8 mouse cellular contexts compared by ENCODE assay signal in genomic region chrX:134059764-134060163, GRCm38 (mm10). TPM values are rescaled to one million over a fixed set of nuclear protein-coding genes. Genes with fewer than 3 reads are reported as not detected.
DNase-seq lines count a peak whose midpoint lies in the region; ATAC-seq and TF ChIP-seq lines count a peak whose summit lies in the region.

No protein-coding gene starts in this region.

- no peaks in the 10 kb centered on the region for H3K79me2 ChIP-seq in liver, adult 2 months (ENCODE audit: control insufficient read depth, insufficient read depth, low read length)

- no peak overlapping the region; the same call in 1 of the 2 replicates for H3K27ac ChIP-seq in liver, adult 2 months (replicated peaks; ENCODE audit: insufficient read depth, low read depth, low read length)
- peak overlapping the region; percentile 87 for H3K27ac ChIP-seq in embryonic facial prominence, embryonic 14.5 days (replicated peaks; ENCODE audit: low read depth, low read length)

- ATAC-seq in embryonic facial prominence, embryonic 14.5 days (ENCODE audit: low read depth): no peak
- peak; percentile 18 for ATAC-seq in inflammation-experienced regulatory T-cells, adult 6 months

- H3K9me3 ChIP-seq in embryonic facial prominence, embryonic 14.5 days (ENCODE audit: control insufficient read depth, low read length): no peaks in the 10 kb centered on the region

- H3K4me2 ChIP-seq in embryonic facial prominence, embryonic 14.5 days (ENCODE audit: low read depth, low read length): peak overlapping the region; percentile 51

- H3K4me1 ChIP-seq in liver, adult 2 months (ENCODE audit: control insufficient read depth, insufficient read depth, low read length): no peaks in the 10 kb centered on the region
- no peaks in the 10 kb centered on the region for H3K4me1 ChIP-seq in embryonic facial prominence, embryonic 14.5 days (ENCODE audit: control insufficient read depth, insufficient read depth, low read length)

- peak; percentile 4 for DNase-seq in liver, adult 2 months (ENCODE audit: extremely low read depth, low read depth, low spot score)
- DNase-seq in liver: no peak
- peak; percentile 16 for DNase-seq in Muller cell, postnatal 12 days (ENCODE audit: inconsistent ontology term)
- peak; percentile 49 for DNase-seq in embryonic facial prominence, embryonic 14.5 days (ENCODE audit: low spot score)
- peak; percentile 55 for DNase-seq in naive thymus-derived CD4-positive, alpha-beta T cell, adult 2 months (ENCODE audit: low read depth)
- DNase-seq in ovary, postnatal 10 days (ENCODE audit: low spot score): no peak
- no peak for DNase-seq in testis, postnatal 14 days (ENCODE audit: low spot score)

- TF ChIP-seq POLR2A in liver, adult 2 months (IDR thresholded peaks at IDR 0.05; ENCODE audit: extremely low read depth, insufficient read depth, low read length): no peak

- TF ChIP-seq CTCF in liver, adult 2 months (IDR thresholded peaks at IDR 0.05; ENCODE audit: low read depth, low read length): no peak

- H3K4me3 ChIP-seq in liver, adult 2 months (ENCODE audit: insufficient read depth, low read depth, low read length): peak overlapping the region; percentile 77
- H3K4me3 ChIP-seq in embryonic facial prominence, embryonic 14.5 days (ENCODE audit: low read depth, low read length): peak overlapping the region; percentile 56

- H3K9ac ChIP-seq in liver, adult 2 months (ENCODE audit: low read depth, low read length): peak overlapping the region; percentile 75
- peak overlapping the region; percentile 80 for H3K9ac ChIP-seq in embryonic facial prominence, embryonic 14.5 days (ENCODE audit: low read depth, low read length)

- no peaks in the 10 kb centered on the region for H3K27me3 ChIP-seq in liver, adult 2 months (ENCODE audit: control insufficient read depth, insufficient read depth, low read length)
- no peaks in the 10 kb centered on the region; the same call in 1 of the 2 replicates for H3K27me3 ChIP-seq in embryonic facial prominence, embryonic 14.5 days (replicated peaks; ENCODE audit: control insufficient read depth, insufficient read depth, low read length)

- peaks cover 8% of the 10 kb centered on the region for H3K36me3 ChIP-seq in liver, adult 2 months (ENCODE audit: control insufficient read depth, insufficient read depth, low read length)
- peaks cover 30% of the 10 kb centered on the region; the same call in 1 of the 2 replicates for H3K36me3 ChIP-seq in embryonic facial prominence, embryonic 14.5 days (ENCODE audit: control insufficient read depth, insufficient read depth, low read length)

- 2% methylated on average over 10 of the region's 10 CpGs for WGBS in liver, adult 2 months
- whole genome bisulfite sequencing in embryonic facial prominence, embryonic 14.5 days: 19% methylated on average over 10 of the region's 10 CpGs

RNA-seq across cellular contexts. Expression of gene Cstf2, which starts 0.8 kb away (rescaled TPM):
- 8.1 and 8.9 TPM in 2 replicates for total RNA-seq in liver, adult 2 months (2014; rRNA removed)
- polyA plus RNA-seq in liver, adult 2 months (2012; rRNA removed): 7.5 and 8.1 TPM in 2 replicates
- 45.3 and 46.2 TPM in 2 replicates for polyA plus RNA-seq in embryonic facial prominence, embryonic 14.5 days (2014; fragmentation: Nextera tagmentation; extraction: Ambion mirVana)
- 10 to 100 TPM; 27.1 to 42.3 (median 27.3) TPM for polyA plus RNA-seq in inflammation-experienced regulatory T-cells, adult 6 months (2017; shearing (Covaris generic))

Comparison
In these comparisons a context has a peak if more than half of its experiments do, and no peak if none do; other contexts are left out.
1. DNase-seq: peak in liver, adult 2 months (single experiment), Muller cell, postnatal 12 days (single experiment), embryonic facial prominence, embryonic 14.5 days (single experiment) and naive thymus-derived CD4-positive, alpha-beta T cell, adult 2 months (single experiment); none in liver (single experiment), ovary, postnatal 10 days (single experiment) and testis, postnatal 14 days (single experiment).